Mouse (Mus musculus): ENCODE results near the gene A530064D06Rik.
A peak's percentile ranks its signal among the peaks of the same experiment; 100 is the strongest.
"Not testable (repeated sequence)": the region's sequence is repeated elsewhere in the genome, so short reads cannot be mapped to it uniquely, and the experiment has no call there.

Gene A530064D06Rik

GRCm38 (mm10) chr17:48167103-48167502 lies at the start of gene A530064D06Rik:
A530064D06Rik (minus strand) TSS chr17:48167275.
- not testable (repeated sequence) for DNase-seq (ENCODE audit: low spot score)

- DNase-seq (ENCODE audit: low spot score), result no peak
Observed at GRCm38 (mm10) chr17:48215429-48215828, 48.4 kb upstream of the A530064D06Rik start.

GRCm38 (mm10) chr17:48213511-48213910 lies 46.4 kb upstream of the A530064D06Rik start:
- no peak for DNase-seq (ENCODE audit: low spot score)

GRCm38 (mm10) chr17:48212596-48212995 lies 45.5 kb upstream of the A530064D06Rik start:
- DNase-seq (ENCODE audit: low spot score), result no peak

- no peak for DNase-seq (ENCODE audit: low spot score)
Observed at GRCm38 (mm10) chr17:48203086-48203485, 36.0 kb upstream of the A530064D06Rik start.

GRCm38 (mm10) chr17:48192366-48192765 lies 25.3 kb upstream of the A530064D06Rik start:
- no peak for DNase-seq (ENCODE audit: low spot score)

GRCm38 (mm10) chr17:48185252-48185651 lies 18.2 kb upstream of the A530064D06Rik start:
- no peak for DNase-seq (ENCODE audit: low spot score)

- DNase-seq (ENCODE audit: low spot score), result no peak
Observed at GRCm38 (mm10) chr17:48157382-48158076, 9.5 kb downstream of the A530064D06Rik start.

- no peak for DNase-seq (ENCODE audit: low spot score)
Observed at GRCm38 (mm10) chr17:48146120-48146519, 21.0 kb downstream of the A530064D06Rik start, which contains the start of gene 9830107B12Rik. 9830107B12Rik (minus strand) TSS chr17:48146268.

- no peak for DNase-seq (ENCODE audit: low spot score)
Observed at GRCm38 (mm10) chr17:48132810-48133209, 34.3 kb downstream of the A530064D06Rik start.

- DNase-seq (ENCODE audit: low spot score), result no peak
Observed at GRCm38 (mm10) chr17:48120456-48120855, 46.6 kb downstream of the A530064D06Rik start.

- DNase-seq (ENCODE audit: low spot score), result peak; percentile 65
Observed at GRCm38 (mm10) chr17:48119656-48120055, 47.4 kb downstream of the A530064D06Rik start.

GRCm38 (mm10) chr17:48118570-48118969 lies 48.5 kb downstream of the A530064D06Rik start:
- no peak for DNase-seq (ENCODE audit: low spot score)

GRCm38 (mm10) chr17:48110547-48111287 lies 56.4 kb downstream of the A530064D06Rik start:
- DNase-seq (ENCODE audit: low spot score), result no peak

- no peak for DNase-seq (ENCODE audit: low spot score)
Observed at GRCm38 (mm10) chr17:48108520-48108919, 58.6 kb downstream of the A530064D06Rik start.

- DNase-seq (ENCODE audit: low spot score), result no peak
Observed at GRCm38 (mm10) chr17:48107862-48108261, 59.2 kb downstream of the A530064D06Rik start.

GRCm38 (mm10) chr17:48107333-48107732 lies 59.7 kb downstream of the A530064D06Rik start:
- no peak for DNase-seq (ENCODE audit: low spot score)

- DNase-seq (ENCODE audit: low spot score), result peak; percentile 80
Observed at GRCm38 (mm10) chr17:48100441-48101417, 66.3 kb downstream of the A530064D06Rik start.

GRCm38 (mm10) chr17:48099312-48099711 lies 67.8 kb downstream of the A530064D06Rik start:
- DNase-seq (ENCODE audit: low spot score), result no peak

All from adipocyte (in vitro differentiated cells).